Mouse (Mus musculus) adrenal gland, postnatal 36 days (tissue): ENCODE results near the gene Cox10. TPM values are rescaled to one million over a fixed set of nuclear protein-coding genes. Genes with fewer than 3 reads are reported as not detected.

Experiments used
- DNase-seq, 2 experiments: peaks; one replicate each; pipeline ENCODE4 v3.0.0; 2021; ENCODE audit warnings: mixed read lengths in 1 of 2
- total RNA-seq, 2 experiments: library from RNA; stranded (reverse); gene quantifications; 2 replicates each; pipeline ENCODE4 v1.2.3; 2021

The Cox10 gene
- total RNA-seq, 2 experiments from 2014 or later, result 16.8 to 20.4 TPM

DNA sequence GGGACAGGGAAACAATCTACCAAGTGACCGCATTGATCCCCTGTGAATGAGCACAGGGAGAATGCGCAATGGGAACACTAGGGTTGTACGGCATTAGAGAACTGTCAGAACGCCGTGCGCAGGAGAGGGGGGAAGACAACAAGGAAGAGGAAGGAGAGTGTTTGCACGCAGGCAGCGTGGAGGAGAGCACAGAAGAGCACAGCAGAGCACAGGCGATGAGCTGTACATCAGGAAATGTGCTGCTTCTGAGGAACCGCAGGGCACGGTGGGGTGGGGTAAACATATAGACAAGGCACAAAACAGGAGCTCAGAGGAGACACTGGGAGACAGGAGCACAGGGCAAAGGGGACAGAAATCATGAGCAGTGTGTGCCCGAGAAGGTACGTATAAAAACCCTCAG lies 31.8 kb downstream of the Cox10 start:
- no peak for DNase-seq

- no peak for DNase-seq
Measured at GRCm38 (mm10) chr11:64045041-64045440, 34.2 kb downstream of the Cox10 start.

DNA sequence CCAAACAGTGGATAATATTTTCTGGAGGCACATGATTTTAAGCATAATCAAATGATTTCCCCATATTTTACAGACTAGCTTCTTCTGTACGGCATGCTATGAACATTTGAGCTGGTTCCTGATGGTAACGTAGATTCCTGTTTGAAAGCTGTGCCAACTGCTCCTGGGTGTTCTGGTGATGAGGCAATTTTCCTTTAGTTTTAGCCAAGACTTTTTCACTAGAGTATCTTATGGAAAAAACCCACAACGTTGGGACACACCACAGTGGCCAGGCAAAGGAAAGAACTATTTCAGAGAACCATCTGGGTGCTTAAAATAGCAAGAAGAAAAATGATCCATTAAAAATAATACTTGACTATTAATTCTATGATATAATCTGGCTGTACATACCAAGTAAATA lies 35.2 kb downstream of the Cox10 start:
- no peak for DNase-seq

GRCm38 (mm10) chr11:64041281-64041680 lies 38.0 kb downstream of the Cox10 start:
- no peak for DNase-seq

- DNase-seq, result no peak
Measured at GRCm38 (mm10) chr11:64039600-64039999, 39.7 kb downstream of the Cox10 start.

DNA sequence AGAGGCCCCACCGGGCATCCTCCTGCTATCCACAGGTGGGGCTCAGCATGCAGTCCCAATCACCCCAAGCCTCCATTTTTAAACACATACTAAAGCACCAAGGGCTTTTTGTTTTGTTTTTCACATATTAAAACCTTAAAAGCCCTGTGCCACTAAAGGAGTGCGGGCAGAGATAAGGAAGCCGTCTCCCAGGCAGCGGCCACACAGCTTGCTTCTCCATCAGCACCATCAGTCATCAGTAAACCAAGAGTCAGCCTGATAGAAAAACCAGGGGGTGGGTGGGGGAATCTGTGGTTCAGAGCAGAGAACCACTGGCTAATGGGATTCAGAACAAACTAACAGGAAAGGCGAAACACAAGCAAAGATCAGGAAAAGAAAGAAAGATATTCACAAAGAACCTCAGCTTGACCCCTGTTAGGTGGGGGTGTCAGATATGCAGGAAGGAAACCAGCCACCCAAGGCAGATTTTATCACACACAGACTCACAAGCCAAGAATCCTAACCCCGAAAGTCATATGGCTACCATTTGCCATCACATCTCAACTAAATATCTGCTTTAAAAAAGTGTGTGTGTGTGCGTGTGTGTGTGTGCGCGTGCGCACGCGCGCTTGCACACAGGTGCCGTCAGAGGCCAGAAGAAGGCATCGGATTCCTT lies 41.7 kb downstream of the Cox10 start:
- no peak for DNase-seq

- DNase-seq, result no peak
Measured at GRCm38 (mm10) chr11:64036306-64036705, 43.0 kb downstream of the Cox10 start.

DNA sequence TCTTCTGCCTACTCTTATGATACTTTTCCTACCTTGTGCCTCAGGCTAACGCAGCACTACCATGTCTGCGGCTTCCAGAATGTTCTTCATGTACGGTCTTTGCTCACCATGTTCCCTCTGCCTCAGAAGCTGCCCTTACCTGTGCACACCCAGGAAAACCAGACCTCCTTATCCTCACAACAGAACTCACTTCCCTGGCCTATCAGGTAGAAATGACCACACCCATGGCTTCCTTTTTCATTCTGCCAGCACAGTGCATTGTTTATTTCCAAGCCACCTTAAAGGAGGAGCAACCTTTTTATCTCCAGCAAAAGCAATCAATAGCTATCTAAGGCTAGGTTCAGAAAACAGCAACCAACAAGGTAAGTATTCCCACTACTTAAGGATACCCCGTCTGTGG lies 43.6 kb downstream of the Cox10 start:
- no peak for DNase-seq

- DNase-seq, result no peak
Measured at GRCm38 (mm10) chr11:64034686-64035085, 44.6 kb downstream of the Cox10 start.

DNA sequence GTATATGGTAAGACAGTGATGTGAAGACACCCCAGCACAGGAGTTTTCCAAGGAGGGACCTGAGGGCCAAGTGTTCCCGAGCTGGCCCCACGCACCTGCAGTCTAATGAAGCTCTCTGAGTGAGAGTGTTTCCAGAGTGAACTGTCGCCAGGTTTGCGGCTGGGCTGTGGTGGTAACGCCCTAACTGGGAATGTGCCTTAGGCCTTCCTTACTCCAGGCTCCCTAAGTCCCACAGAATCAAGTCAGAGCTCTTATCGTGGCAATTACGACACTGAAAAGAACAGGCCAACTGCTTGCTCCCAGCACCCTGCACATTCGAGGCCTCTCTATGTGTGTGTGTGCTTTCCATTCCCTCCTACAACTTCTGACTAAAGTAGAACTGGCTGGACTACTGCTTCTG lies 51.8 kb downstream of the Cox10 start:
- no peak for DNase-seq

DNA sequence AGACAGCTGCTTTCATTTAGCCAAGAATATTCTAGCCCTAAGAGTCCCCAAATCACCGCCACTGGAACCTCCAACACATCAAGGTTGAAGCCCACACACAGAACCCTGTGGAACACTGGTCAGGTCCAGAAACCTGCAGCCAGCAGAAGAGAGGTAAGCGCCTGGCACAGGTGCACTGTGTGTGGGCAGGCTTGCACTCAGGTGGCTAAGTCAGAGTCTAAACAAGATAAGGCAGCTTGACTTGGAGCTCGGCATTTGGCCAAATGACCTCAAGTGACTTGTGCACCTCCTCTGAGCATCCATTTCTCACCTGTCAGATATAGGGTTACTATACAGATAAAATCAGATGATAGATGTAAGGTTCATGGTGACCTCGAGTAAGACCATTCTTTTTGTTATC lies 53.4 kb downstream of the Cox10 start:
- no peak for DNase-seq

DNA sequence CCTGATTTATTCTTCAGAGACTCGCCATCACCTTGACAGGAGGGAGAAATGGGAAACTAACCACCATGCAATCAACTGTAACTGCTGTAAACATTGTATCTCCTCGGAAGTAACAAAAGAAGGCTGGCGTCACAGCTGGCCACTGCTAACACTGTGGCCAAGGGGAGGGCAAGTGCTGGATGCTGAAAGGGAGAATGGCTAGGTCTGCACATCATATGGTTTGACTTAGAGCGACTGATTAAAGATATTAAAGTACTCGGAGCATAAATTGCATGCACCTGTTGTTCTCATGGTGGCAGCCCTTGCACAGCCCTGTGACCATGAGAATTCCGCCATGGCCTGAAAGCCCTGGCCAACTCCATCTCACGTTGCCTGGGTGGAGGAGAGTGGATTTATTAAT lies 54.7 kb downstream of the Cox10 start:
- DNase-seq, result no peak

DNA sequence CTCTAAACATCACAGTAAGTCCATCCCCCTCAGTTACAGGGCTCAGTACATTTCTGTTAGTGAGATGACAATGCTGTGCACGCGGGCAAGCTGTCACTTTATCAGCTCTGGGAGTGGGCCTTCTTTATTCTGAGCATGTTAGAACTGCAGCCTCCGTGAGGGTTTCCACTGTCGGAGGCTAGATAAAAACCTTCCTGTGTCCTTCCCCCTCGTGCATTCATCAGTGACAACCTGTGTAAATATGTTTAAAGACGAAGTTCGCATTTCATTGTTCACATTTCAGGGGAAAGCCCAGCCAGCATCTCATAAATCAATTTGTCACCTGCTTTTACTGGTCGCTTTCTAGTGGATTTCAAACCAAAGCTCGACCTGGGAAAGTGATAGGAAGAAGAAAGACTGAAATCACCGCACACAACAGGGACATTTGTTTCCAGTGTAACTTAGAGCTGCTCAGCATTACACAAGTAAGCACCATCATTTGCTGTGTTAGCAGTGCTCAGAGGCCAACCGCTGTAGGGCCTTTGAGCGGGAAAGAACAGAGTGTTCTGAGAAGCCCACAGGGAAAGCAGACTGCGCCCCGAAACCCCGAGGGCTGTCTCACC lies 55.8 kb downstream of the Cox10 start:
- DNase-seq, result no peak

GRCm38 (mm10) chr11:64022403-64023047 lies 56.7 kb downstream of the Cox10 start:
- no peak for DNase-seq

DNA sequence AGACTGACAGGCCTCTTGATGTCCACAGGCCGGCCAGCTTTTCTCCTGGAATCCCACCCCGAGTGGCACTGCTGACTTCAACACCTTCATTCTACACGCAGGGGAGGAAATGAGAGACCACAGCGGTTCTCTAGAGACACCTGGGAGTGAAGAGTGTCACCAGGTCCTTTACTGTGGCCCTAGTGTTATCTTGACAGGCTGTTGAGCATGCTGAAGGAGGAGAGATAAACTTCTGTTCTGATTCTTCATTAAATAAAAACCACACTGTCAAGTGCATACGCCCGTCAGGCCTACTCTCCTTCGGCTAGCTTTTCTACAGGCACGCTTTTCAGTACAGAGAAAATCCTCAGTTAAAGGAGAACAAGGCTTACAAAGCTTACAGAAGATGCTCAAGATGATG lies 60.0 kb downstream of the Cox10 start:
- no peak for DNase-seq

DNA sequence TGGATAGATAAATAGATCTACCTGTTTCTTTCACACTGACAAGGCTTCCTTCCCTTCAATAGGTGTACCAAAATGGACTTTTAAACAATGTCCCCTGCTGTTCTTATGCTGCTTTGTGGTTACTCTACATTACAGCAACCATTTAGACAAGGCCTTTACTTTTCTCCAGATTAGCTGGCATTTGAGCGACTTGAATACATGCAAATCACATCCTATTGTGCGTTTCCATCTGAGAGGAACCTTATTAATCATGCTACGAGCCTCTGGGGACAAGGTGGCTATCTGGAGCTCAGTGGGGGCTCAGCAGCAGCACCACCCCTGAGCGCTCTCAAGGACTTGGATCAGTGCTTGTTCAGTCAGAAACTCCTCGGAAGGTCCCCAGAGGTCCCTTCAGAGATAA lies 61.1 kb downstream of the Cox10 start:
- DNase-seq, result no peak

DNA sequence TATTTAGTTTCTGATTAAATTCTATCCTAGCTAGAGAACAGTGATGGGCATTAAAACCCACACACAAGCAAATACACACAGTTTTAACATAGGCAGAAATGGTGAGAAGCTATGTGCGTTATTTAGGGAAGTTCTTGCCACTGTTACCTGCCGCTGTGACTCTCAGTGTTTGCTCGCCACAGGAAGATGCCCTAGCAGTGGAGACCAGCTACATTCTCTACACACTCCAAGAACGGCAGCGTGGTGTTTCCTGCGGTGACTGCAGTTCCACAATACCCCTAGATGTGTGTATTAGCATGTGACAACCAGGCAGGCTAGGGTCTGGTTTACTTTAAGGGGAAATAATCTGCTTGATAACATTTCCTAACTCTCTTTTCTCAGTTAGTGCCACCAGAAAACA lies 64.0 kb downstream of the Cox10 start:
- no peak for DNase-seq

DNA sequence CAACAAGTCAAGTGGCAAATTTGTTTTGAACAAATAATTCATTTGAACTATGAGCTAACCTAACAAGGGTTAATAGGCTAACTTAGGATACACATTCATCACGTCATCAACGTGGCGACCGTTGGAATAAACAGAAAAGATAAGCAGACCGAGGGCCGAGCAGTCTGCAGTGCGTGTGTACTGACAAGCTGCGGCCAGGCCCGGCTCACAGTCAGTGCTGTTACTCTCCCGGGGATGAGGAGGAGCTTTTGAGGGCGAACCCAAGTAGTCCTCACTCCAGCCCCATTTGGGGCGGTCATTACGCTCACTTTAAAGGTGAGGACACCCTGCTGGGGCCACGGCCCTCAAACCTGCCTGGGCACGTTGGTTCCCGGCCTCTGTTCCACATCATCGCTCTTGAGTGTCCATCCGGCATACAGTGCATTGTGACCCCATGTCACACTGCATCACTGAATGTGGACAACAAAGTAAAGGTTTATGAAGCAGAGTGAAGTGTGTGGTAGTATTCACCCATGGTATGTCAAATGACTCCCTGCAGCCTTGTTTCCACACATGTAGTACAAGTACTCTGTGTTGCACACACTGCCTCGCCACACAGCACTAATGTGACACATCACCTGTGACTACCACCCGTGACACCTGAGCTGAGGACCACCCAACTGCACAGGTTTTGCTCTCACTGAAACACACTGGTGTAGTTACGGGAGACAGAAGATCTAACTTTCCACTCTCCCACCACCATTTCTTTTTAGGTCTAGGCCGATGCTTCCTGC lies 68.4 kb downstream of the Cox10 start:
- DNase-seq, result no peak

DNA sequence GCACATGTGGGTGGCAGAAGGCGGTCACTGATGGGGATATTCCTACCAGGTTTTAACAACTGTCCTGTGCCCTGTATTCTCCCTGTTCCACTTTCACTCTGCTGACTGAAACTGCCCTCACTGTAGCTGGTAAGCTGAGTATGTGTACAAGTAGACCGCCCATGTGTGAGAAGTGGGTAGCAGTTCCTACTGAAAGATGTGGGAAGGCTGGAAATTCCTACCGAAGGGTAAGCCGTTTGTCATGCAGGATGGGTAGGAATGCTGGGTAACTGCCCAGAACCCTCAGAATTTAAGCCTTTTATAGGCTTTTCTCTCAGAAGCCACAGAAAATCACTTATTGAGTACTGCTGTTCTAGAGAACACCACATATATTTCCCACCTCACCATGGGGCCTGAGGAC lies 75.1 kb downstream of the Cox10 start:
- DNase-seq, result no peak

GRCm38 (mm10) chr11:64003484-64003883 lies 75.8 kb downstream of the Cox10 start:
- DNase-seq, result no peak

- no peak for DNase-seq
Measured at GRCm38 (mm10) chr11:64002629-64003028, 76.6 kb downstream of the Cox10 start.

DNA sequence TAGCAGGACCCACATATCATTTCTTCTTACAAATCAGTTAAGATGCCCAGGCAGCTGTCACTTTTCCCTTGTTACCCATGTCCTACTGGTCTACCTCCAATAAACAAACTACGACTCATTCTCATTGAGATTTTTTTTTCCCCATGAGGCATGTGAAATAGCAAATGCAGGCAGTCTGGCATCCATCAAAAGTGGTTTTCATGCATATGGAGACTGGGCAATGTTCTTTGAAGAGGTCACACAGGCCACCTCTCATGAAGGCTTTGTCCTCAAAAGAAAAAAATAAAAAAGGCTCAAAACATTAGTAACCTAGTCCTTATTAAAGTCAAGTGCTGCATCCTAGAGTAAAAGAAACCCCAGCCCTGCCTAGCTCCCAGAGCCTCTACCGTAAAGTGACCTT lies 78.2 kb downstream of the Cox10 start:
- DNase-seq, result no peak

GRCm38 (mm10) chr11:64000200-64000794 lies 79.0 kb downstream of the Cox10 start:
- DNase-seq, result no peak
